Mouse (Mus musculus) 3T3-L1 (cell line): Measurements from ENCODE around the gene Creb3l1.
A peak's percentile ranks its signal among the peaks of the same experiment; 100 is the strongest.

Experiments used
- DNase-seq: peaks from one replicate; pipeline ENCODE4 v3.0.0-alpha.2; 2015; ENCODE audit warnings: low read depth, low spot score

Gene Creb3l1

DNA sequence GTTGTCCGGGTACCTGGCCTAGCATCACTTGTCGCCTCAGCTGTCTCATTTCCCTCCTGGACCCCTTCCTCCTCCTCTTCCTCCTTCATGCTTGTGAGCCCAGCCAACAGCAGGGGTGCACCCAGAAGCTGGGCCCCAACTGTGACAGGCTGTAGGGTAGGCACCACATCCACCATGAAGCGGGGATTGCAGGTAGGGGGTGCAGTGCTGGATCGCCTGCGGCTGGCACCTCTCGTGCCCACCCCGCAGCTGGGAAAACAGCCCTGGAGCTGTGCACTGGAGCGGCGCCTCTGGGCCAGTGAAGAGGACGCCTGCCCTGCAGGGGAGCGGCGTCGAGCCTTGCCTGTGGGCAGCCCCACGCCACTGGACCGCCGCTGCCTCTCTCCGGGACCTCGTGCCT, 78.8 kb downstream of the Creb3l1 start, which contains the start of gene Gm9821:
Gene Gm9821 (plus strand): TSS at position 221 of the 400 bp plus-strand sequence.
- DNase-seq, result no peak

DNA sequence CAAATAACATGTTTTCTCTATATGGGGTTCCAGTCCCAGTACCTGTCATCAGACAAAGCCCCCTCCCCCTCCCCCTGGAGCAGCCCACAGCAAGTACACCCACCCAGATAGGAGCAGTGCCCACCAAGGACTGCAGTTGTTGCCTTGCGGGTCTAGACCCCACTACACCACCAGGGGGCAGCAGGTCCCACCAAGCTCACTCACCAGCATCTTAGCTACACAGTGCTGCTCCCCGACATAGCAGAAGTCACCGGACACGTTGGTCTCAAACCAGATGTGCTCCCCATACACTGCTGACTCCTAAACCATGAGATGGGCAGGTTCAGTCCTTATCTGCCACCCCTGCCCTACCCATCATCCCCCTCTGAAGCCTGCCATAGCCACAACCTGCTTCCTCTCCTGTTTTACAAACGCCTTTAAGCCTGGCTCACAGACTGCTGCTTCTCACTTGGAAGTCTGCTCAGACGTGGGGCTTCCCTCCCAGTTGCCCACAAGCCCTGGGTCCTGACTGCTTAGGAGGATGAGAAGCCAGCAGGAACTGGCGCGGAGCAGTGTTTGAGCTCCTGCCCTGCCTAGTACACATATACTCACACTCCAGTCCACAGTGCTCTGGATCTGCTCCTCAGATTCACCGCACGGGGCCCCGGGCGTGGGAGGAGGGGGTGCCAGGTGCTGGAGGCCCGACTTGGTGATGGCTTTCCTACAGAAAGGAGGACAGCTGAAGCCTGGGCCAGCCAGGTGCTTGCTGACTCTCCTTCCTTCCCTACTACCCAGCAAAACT, 79.9 kb downstream of the Creb3l1 start:
- peak; percentile 76 for DNase-seq

DNA sequence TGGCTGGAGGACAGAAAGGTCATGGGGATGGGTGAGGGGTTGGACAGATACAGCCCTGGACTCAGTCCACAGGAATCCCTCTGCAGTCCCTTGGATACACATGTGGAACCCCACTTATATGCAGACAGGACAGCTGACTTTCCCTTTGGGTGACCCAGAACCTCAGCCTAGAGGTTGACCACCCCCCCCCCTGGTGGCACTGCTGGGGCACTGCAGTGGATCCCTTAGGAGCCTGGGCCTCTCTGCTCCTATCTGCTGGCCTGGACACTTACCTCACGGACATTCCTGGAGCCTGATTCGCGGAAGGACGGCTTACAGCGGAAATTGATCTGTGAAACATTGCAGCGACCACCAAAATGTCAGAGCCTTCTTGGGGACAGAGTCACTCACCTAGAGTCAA, 81.9 kb downstream of the Creb3l1 start:
- no peak for DNase-seq

DNA sequence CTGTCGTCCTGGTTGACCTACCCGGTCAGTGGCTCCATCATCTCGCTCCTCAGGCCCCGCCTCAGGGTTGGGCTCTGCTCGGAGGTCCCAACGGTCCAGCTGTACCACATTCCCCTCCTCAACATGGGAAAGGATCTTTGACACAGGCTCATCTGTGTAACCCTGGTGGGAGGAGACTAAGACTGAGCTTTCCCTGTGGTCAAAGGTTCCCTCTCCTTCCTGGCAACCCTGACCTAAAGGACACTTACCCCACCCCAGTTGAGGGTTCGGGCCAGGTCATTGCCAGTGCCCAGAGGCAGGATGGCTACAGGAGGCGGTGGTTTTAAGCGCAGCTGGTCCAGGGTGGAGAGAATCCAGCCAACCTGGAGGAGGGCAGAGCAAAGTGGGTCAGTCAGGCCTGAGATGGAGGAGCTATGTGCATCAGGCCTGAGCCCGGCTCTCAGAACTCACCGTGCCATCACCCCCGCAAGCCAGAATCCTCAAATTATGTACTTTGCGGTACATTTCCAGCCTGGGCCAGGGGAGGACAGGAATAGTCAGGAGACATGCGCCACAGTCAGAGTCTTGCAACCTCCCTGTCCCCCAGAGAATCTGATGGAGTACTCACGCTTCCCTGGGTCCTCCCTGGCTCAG, 84.9 kb downstream of the Creb3l1 start:
- DNase-seq, result no peak

DNA sequence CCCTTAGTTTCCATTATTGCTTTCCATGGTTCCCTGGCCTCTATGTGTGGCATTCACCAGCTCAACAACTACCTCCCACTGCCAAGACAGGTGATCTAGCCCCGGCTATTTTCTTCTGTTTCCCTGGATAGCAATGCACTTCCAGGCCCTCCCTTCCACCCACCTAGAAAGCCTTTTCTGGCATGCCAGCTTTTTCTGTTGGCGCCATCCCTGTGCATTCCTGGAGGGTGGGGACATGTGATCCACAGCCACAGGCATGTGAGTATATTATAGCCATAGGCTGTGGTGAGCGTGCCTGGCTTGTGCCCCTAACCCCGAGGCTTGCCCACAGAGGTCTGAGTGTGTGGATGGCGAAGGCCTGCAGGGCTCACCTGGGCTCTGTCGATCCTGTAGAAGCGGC, 88.1 kb downstream of the Creb3l1 start:
- no peak for DNase-seq

DNA sequence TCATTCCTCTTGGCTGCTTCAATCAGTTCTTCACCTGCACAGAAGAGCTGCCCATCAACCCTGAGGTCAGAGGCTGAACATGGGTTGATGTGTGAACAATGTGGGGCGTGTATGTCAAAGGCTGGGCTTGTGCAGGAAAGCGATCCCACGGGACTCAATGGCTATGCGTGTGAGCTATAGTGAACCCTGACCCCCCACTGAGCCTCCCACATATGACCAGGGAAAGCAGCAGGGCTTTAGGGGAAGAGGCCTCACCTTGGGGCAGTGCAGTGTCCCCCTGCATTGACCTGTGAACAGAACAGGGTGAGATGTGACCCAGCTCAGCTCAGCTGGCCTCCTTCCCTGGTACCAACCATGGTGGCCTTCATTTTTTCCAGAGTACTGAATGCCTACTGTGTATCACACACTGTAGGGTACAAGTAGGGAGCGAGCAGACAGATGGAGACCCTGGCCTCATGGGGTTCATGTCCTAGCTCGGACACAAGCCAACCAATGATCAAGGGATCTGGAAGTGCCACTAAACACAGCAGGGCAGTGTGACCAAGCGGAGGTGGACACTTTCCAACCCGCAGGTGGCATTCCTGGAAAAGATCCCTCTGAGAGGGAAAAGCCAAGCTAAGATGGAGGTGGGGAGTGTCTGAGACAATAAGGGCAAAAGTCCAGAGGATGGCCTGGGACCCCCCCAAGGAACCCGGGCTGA, 89.3 kb downstream of the Creb3l1 start:
- no peak for DNase-seq

DNA sequence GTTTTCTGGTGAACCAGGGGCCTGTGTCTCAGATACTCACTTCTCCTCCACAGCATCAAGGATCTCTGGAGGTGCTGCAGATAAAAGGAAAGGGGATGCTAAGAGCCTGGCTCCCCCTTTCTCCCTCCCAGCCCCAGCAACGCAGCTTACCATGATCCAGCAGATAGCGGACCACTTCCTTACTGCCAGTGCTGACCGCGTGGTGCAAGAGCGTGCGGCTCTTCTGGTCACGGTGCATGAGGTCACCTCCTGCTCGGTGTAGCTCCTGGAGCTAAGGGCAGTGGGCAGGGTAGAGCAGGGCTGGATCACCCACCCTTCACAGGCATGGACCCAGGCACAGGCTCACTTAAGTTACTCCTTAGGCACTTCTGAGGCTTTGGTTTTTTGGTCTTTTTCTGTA, 90.3 kb downstream of the Creb3l1 start:
- no peak for DNase-seq

DNA sequence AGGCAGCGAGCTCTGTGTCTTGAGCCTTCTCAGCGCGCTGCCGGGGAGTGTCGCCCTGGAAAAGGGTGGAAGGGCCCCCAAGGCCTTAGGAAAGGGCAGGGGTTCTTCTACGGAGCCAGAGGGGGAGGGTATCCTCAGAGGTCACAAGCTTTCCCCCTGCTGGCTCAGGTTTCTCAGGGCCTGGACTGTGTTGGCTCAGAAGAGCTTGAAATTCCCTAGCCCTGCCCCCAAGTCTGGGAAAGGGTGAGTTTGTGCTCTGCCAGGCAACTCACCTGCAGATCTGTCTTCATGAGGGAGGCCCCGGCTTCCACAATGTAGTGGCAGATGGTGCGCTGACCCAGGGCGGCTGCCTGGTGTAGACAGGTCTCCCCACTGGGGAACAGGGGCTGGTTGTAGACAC, 90.8 kb downstream of the Creb3l1 start:
- no peak for DNase-seq

DNA sequence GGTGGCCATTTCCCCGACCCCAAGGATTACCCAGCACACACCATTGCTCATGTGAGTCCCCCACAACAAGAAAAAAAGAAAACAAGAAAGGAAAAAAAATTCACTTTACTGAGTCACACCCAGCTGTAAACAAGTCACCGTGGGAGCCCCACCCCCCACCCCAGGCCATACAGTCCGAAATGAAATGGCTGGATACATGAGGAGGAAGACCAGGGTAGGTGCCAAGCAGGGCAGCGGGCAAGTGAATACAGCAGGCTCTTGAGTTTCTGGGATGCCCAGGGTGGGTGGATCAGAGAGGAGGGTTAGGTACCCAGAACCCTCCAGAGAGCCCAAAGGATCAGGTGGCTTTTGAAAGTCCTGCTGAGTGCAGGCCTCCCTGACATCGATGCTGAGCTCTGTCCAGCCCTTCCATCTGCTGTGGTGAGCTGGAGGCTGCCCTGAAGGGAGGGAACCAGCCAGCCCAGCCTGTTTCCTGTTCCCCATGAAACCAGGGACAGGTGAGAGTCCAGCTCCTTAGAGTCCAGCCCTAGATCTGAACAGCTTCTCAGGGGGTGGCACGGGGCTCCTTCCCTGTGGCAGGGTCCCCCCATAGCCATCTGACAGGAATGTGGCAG, 91.5 kb downstream of the Creb3l1 start:
- DNase-seq, result no peak
